Mouse (Mus musculus): ENCODE measurements around the gene Dnah14. TPM values are rescaled to one million over a fixed set of nuclear protein-coding genes. Genes with fewer than 3 reads are reported as not detected.

The Dnah14 gene
- total RNA-seq (2022) = 1 to 10 TPM; 1.3 to 1.7 (median 1.3) TPM

- no peak for DNase-seq (ENCODE audit: low spot score in 2 of 2)
These were observed at the start of gene Dnah14 for GRCm38 (mm10) chr1:181576322-181576721. Dnah14 (plus strand) TSS chr1:181576559.

GRCm38 (mm10) chr1:181529368-181529767, 47.0 kb upstream of the Dnah14 start:
- no peak for DNase-seq (ENCODE audit: low spot score in 2 of 2)

- DNase-seq (ENCODE audit: low spot score in 2 of 2) = peak; percentile 18 to 74
These were observed 41.0 kb upstream of the Dnah14 start for GRCm38 (mm10) chr1:181535165-181535873.

- DNase-seq (ENCODE audit: low spot score in 2 of 2) = no peak
These were observed 38.5 kb upstream of the Dnah14 start for GRCm38 (mm10) chr1:181537627-181538525.

GRCm38 (mm10) chr1:181539846-181540769, 36.3 kb upstream of the Dnah14 start:
- no peak for DNase-seq (ENCODE audit: low spot score in 2 of 2)

GRCm38 (mm10) chr1:181543711-181544383, 32.5 kb upstream of the Dnah14 start:
- DNase-seq (ENCODE audit: low spot score in 2 of 2) = no peak

DNA sequence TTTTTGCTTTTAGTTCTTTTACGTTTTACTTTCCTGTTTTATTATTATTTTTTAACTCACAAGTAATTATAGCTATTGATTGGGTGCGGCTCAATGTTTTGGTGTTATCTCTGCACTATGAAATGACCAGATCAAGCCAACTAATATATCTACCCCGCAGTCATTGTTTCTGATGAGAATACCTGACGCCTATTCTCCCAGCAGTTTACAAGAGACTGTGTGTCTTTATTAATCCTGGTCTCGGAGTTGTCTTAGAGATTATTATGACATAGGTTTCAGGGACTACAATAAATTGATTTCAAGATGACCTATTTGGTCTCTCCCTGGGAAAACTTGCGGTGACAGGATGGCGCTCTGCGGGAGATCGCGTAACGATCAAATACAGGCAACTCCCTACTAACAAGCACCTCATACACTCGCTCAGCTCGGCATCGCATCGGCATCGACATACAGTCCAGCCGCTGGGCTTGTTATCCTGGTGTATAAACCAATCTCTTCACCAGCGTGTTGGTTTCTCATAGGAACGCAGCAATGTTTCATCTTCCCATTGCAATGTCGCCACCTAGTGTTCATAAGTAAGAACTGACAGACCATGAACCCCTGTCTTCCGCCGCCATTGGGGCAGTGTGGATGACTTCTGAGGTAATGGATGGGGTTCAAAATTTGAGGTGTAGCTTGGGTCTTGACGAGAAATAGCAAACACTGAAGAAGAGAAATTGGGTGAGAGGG, 31.2 kb upstream of the Dnah14 start:
- peak; percentile 39 to 43 for DNase-seq (ENCODE audit: low spot score in 2 of 2)

DNA sequence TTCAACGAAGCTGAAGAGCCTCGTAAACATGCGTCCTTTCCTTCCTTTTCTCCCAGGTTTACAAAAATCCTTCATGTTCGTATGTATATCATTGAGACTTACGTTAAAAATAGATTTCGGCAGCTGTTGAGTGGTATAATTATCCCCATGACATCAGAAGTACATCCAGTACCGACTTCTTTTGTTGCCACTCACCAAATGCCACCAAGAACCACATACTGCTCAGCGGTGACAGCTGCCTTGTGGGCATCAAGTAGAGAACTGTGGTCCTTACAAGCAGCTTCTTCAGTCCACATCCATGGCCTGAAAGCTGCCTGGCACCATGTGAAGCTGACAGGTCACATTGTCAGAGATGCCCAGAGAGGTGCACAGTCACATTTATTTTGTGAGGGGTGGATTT, 26.4 kb upstream of the Dnah14 start:
- DNase-seq (ENCODE audit: low spot score in 2 of 2) = peak in 1 of 2 experiments; percentile 53

DNA sequence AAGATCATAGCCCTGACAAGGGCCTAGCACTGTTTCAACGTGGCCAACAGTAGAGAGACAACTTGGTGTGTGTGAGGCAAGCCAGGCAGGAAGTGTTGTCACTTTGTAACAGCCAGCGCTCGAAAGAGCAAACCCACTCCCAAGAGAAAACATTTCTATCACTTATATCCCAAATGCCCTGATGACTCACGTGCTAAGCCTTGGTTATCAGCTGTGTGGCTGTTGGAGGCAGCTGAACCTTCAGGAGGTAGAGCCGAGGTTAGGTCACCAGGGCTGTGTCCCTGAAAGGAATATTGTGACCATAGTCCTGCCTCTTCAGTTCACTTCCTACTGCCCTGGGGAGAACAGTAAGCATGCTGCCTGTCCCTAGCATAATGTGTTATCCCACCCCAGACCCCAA, 25.5 kb upstream of the Dnah14 start:
- DNase-seq (ENCODE audit: low spot score in 2 of 2) = no peak

DNA sequence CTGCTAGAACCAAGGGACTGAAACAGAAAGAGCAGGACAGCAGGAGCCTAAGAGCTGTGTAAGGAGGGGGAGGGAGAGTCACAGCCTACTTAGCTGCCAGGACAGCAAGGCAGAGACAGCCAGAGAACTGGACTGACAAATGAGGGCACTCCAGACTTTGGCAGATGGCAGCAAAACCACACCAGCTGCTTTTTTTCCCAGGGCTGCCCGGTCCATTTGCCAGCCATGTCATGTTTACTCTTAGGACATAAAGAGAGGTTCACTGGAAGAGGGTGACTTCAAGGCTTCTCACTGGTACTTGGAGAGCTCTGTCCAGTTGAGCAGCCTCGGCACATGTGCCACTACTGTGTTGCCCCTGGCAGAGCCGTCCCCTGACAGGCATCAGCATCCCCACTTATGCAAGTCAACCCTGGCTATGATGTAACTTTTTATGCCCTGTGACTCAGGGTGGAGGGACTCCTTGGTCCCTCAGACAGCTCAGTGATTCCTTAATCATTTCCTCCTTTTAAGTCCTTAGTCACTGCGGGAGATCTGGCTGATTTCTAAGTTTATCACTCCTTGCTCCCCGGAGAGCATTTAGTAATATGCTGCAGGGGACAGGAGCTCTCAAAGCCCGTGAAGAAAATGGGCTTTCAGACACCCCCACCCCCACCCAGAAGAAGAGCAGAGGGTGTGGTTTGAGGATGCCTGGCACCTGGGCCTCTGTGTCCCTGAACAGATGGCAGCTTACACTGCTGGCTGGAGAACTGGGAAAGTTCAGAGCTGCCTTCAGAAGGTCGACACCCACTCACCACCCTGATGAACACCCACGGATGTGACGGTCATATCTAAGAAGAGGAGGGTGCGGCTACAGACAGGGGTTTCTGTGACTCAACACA, 23.6 kb upstream of the Dnah14 start:
- DNase-seq (ENCODE audit: low spot score in 2 of 2) = peak in 1 of 2 experiments; percentile 38

GRCm38 (mm10) chr1:181555475-181555874, 20.9 kb upstream of the Dnah14 start:
- no peak for DNase-seq (ENCODE audit: low spot score in 2 of 2)

DNA sequence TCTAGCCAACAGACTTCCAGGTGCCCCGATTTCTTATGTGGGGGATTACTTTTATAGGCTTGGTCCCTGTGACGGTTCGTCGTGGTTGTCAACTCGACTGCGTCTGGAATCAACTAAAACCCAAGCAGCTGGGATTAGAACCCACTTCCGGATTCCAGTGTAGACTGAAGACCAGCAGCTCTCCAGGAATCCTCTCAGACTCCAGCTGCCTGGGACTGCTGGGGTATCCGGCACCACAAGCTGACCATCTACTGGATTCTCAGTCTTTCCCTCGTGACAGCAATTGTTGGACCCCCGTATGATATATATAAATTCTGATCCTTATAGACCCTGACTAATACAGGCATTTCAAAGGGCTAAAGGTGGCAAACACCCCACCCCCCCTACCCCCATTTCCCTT, 16.7 kb upstream of the Dnah14 start:
- DNase-seq (ENCODE audit: low spot score in 2 of 2) = no peak

DNA sequence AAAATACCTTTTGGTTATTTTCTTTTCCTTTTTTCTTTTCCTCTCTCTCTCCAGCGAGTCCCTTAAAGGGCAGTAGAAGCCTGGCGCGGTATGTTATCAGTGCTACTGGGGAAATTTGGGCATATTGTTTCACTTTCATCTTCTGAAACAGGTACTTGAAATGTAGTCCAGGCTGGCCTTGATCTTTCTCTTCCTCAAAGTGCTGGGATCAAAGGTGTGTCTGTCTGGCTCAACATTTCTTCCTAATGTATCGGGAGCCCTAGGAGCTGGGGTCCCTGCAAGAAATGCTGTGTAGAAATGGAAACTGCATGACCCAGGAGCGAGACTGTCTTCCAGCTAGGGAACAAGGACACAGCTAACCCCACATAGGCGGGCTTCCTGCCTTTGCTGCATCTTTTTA, 16.0 kb upstream of the Dnah14 start:
- DNase-seq (ENCODE audit: low spot score in 2 of 2) = no peak

DNA sequence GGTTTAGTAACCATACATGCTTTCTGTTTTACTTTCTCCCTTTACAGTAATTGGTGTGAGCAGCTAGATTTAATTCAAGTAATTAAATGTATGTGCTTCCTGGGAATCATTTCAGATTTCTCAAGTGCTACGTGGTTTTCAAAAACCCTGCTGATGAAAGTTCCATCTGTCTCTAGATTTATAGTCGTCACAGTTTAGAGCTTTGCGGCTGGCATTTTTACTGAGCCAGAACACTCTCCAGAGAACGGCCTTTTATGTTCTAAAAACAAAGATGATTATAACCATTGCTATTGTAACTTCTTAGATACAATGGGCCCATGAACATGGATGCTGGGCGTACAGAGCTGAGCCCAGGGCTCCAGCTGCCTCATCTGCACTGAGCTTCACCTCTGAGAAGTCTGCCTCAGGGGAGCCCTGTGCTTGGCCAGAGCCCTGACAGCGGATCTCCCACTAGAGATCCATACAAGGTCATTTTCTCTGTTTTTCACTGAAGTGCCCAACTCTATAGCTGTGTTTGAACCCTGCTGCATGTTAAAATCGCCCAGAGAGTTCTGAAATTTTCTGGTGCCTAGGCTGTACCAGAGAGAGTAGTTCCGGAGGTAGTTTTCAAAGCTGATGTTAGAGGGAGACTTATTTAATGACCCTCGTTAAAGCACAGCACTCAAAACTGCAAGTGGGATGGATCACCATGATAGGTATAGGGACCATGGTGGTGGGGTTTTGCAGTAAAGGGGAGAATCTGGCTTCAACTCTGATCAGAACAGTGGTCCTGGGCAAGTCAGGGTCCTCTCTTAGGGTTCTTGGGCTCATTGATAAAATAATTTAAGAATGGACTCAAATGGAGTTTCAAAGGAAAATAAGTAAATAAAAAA, 15.2 kb upstream of the Dnah14 start:
- no peak for DNase-seq (ENCODE audit: low spot score in 2 of 2)

GRCm38 (mm10) chr1:181561768-181562444, 14.5 kb upstream of the Dnah14 start:
- no peak for DNase-seq (ENCODE audit: low spot score in 2 of 2)

DNA sequence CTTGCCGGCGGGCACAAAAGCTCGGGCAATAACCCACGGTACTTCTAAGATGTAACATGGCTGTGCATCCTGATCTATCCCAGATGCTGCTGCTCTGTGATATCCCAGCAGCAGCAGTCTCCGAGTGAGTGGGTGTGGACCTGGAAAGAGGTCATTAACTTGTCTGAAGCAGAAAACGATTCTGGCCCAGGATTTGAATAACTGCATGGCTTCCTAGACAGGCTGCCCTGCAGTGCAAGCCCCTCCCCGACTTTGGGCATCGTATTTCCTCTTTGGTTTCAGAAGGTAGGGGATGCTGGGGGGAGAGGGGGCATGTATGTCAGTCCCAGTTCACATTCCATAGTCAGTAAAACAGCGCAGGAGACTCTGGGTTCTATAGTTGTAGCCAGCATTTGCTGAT, 6.9 kb upstream of the Dnah14 start:
- no peak for DNase-seq (ENCODE audit: low spot score in 2 of 2)

- no peak for DNase-seq (ENCODE audit: low spot score in 2 of 2)
These were observed 6.8 kb downstream of the Dnah14 start for GRCm38 (mm10) chr1:181583152-181583551.

DNA sequence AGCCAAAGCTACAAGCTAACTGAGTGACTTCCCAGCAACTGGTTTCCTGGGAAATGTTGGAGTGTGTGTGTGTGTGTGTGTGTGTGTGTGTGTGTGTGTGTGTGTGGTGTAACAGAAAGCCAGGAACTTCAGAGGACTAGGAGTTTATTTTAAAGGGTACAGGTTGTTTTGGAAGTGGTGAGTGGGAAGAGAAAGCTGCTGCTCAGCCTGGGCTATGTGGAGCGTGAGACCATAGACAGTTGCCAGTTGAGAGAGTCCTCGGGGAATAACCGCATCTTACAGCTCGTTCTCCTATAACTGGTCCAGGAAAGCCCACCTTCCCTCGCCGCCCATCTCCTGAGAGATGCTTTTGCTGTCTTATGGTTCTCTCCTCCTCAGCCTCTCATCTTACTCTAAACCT, 12.8 kb downstream of the Dnah14 start:
- DNase-seq (ENCODE audit: low spot score in 2 of 2) = no peak

Measured in left cerebral cortex, adult 8-10 months (tissue).